Mouse (Mus musculus) stomach, embryonic 15.5 days (tissue): ENCODE data around the gene Il12rb1. TPM values are rescaled to one million over a fixed set of nuclear protein-coding genes. Genes with fewer than 3 reads are reported as not detected.

Source experiments
- ATAC-seq: fragments of 200-750 bp; cut with Nextera tagmentation; 2 replicates; pipeline ENCODE4 v1.8.0; 2017; ENCODE audit warnings: low read depth, moderate number of reproducible peaks, moderate TSS enrichment; ENCODE audit not compliant: insufficient read depth, low FRiP score
- H3K27ac ChIP-seq: fragments of 300-500 bp; sonication (generic); 2 replicates; pipeline ENCODE4 v1.5.1; 2015; ENCODE audit warnings: mild to moderate bottlenecking, inconsistent platforms
- H3K27me3 ChIP-seq: fragments of 300-500 bp; sonication (generic); replicated peaks from 2 replicates; pipeline ENCODE4 v1.6.1; 2015; ENCODE audit warnings: inconsistent platforms
- H3K36me3 ChIP-seq: fragments of 300-500 bp; sonication (generic); 2 replicates; pipeline ENCODE4 v1.6.1; 2015; ENCODE audit warnings: inconsistent platforms
- H3K4me1 ChIP-seq: fragments of 300-500 bp; sonication (generic); 2 replicates; pipeline ENCODE4 v1.6.1; 2015; ENCODE audit warnings: inconsistent platforms
- H3K4me2 ChIP-seq: fragments of 300-500 bp; sonication (generic); 2 replicates; pipeline ENCODE4 v1.6.1; 2015; ENCODE audit warnings: mild to moderate bottlenecking, inconsistent platforms
- H3K4me3 ChIP-seq: fragments of 300-500 bp; sonication (generic); replicated peaks from 2 replicates; pipeline ENCODE4 v1.5.1; 2015; ENCODE audit warnings: inconsistent platforms
- H3K9ac ChIP-seq: fragments of 300-500 bp; sonication (generic); 2 replicates; pipeline ENCODE4 v1.6.1; 2015; ENCODE audit warnings: inconsistent platforms
- H3K9me3 ChIP-seq: fragments of 300-500 bp; sonication (generic); 2 replicates; pipeline ENCODE4 v1.6.1; 2016; ENCODE audit warnings: inconsistent platforms
- WGBS: fragments of 180-500 bp; shearing (Covaris S2); methylation state at CpG from one replicate; pipeline ENCODE4 v1.1.7; 2015; 5-methylcytosine and 5-hydroxymethylcytosine counted together
- polyA plus RNA-seq: library from polyadenylated mRNA; unstranded; fragments of >200 nt; fragmentation: Nextera tagmentation; extraction: Ambion mirVana; gene quantifications from 2 replicates; pipeline ENCODE4 v1.2.1, GENCODE M21; 2015

The Il12rb1 gene
- polyA plus RNA-seq, 1 experiment from 2014 or later = 0.26 TPM

- H3K9ac ChIP-seq = peak overlapping the region; percentile 33; the same call in 1 of the 2 replicates
- no peaks in the 10 kb centered on the region for H3K27me3 ChIP-seq
- peaks cover 23% of the 10 kb centered on the region; the same call in 1 of the 2 replicates for H3K36me3 ChIP-seq
- H3K4me1 ChIP-seq = peaks cover 17% of the 10 kb centered on the region
- peak overlapping the region; percentile 70 for H3K27ac ChIP-seq
- peak overlapping the region; percentile 43 for H3K4me3 ChIP-seq
- 10% methylated on average over 21 of the region's 21 CpGs for WGBS
- peak; percentile 55 for ATAC-seq
- H3K4me2 ChIP-seq = peak overlapping the region; percentile 77
- no peaks in the 10 kb centered on the region for H3K9me3 ChIP-seq
Measured at GRCm38 (mm10) chr8:70766571-70767440, 41.4 kb upstream of the Il12rb1 start.

- peaks cover 26% of the 10 kb centered on the region; the same call in 1 of the 2 replicates for H3K36me3 ChIP-seq
- ATAC-seq = no peak
- 86% methylated on average over 6 of the region's 6 CpGs for WGBS
- no peaks in the 10 kb centered on the region for H3K27me3 ChIP-seq
- H3K4me1 ChIP-seq = peaks cover 18% of the 10 kb centered on the region
- H3K4me2 ChIP-seq = no peak overlapping the region
- H3K27ac ChIP-seq = peak overlapping the region; percentile 70
- no peak overlapping the region for H3K9ac ChIP-seq
- H3K4me3 ChIP-seq = no peak overlapping the region
- no peaks in the 10 kb centered on the region for H3K9me3 ChIP-seq
Measured at GRCm38 (mm10) chr8:70767503-70767902, 40.7 kb upstream of the Il12rb1 start.

GRCm38 (mm10) chr8:70768231-70768776 is 39.9 kb upstream of the Il12rb1 start:
- no peak overlapping the region for H3K4me3 ChIP-seq
- peaks cover 26% of the 10 kb centered on the region; the same call in 1 of the 2 replicates for H3K36me3 ChIP-seq
- no peaks in the 10 kb centered on the region for H3K9me3 ChIP-seq
- WGBS = 92% methylated on average over 32 of the region's 32 CpGs
- H3K27ac ChIP-seq = 0 out of 2 replicates have a peak overlapping the region, but pooled peaks have one; percentile 24
- H3K4me1 ChIP-seq = peaks cover 26% of the 10 kb centered on the region
- ATAC-seq = no peak
- no peaks in the 10 kb centered on the region for H3K27me3 ChIP-seq
- no peak overlapping the region for H3K4me2 ChIP-seq
- H3K9ac ChIP-seq = no peak overlapping the region

GRCm38 (mm10) chr8:70768956-70769355 is 39.3 kb upstream of the Il12rb1 start:
- no peak overlapping the region for H3K27ac ChIP-seq
- peaks cover 32% of the 10 kb centered on the region for H3K4me1 ChIP-seq
- no peaks in the 10 kb centered on the region for H3K27me3 ChIP-seq
- peaks cover 26% of the 10 kb centered on the region; the same call in 1 of the 2 replicates for H3K36me3 ChIP-seq
- no peak overlapping the region for H3K9ac ChIP-seq
- ATAC-seq = no peak
- no peaks in the 10 kb centered on the region for H3K9me3 ChIP-seq
- 79% methylated on average over 16 of the region's 16 CpGs for WGBS
- no peak overlapping the region for H3K4me2 ChIP-seq
- H3K4me3 ChIP-seq = no peak overlapping the region

GRCm38 (mm10) chr8:70769359-70769758 is 38.9 kb upstream of the Il12rb1 start:
- Histone ChIP-seq H3K36me3 (peaks cover 26% of the 10 kb centered on the region; the same call in 1 of the 2 replicates), H3K9ac (no peak overlapping the region)
- 6% methylated on average over 26 of the region's 26 CpGs for WGBS

GRCm38 (mm10) chr8:70769858-70770257 is 38.4 kb upstream of the Il12rb1 start:
- H3K4me3 ChIP-seq = no peak overlapping the region
- H3K27me3 ChIP-seq = no peaks in the 10 kb centered on the region
- peaks cover 41% of the 10 kb centered on the region for H3K4me1 ChIP-seq
- H3K9me3 ChIP-seq = no peaks in the 10 kb centered on the region
- ATAC-seq = no peak
- H3K36me3 ChIP-seq = peaks cover 26% of the 10 kb centered on the region; the same call in 1 of the 2 replicates
- 71% methylated on average over 12 of the region's 12 CpGs for WGBS
- H3K9ac ChIP-seq = no peak overlapping the region
- no peak overlapping the region for H3K4me2 ChIP-seq
- H3K27ac ChIP-seq = no peak overlapping the region

More at GRCm38 (mm10) chr8:70769359-70769758, 38.9 kb upstream of the Il12rb1 start:
- ATAC-seq = peak; percentile 57
- Histone ChIP-seq H3K27me3 (no peaks in the 10 kb centered on the region), H3K4me3 (no peak overlapping the region), H3K27ac (no peak overlapping the region), H3K4me1 (peaks cover 36% of the 10 kb centered on the region), H3K4me2 (no peak overlapping the region), H3K9me3 (no peaks in the 10 kb centered on the region)

- no peak overlapping the region for H3K27ac ChIP-seq
- H3K36me3 ChIP-seq = peaks cover 26% of the 10 kb centered on the region; the same call in 1 of the 2 replicates
- no peak overlapping the region for H3K4me3 ChIP-seq
- H3K27me3 ChIP-seq = no peaks in the 10 kb centered on the region
- 93% methylated on average over 13 of the region's 13 CpGs for WGBS
- no peak overlapping the region for H3K9ac ChIP-seq
- peaks cover 47% of the 10 kb centered on the region for H3K4me1 ChIP-seq
- no peaks in the 10 kb centered on the region for H3K9me3 ChIP-seq
- ATAC-seq = no peak
- no peak overlapping the region for H3K4me2 ChIP-seq
Measured at GRCm38 (mm10) chr8:70770748-70771147, 37.5 kb upstream of the Il12rb1 start.

GRCm38 (mm10) chr8:70771217-70771616 is 37.0 kb upstream of the Il12rb1 start:
- ATAC-seq = no peak
- peaks cover 26% of the 10 kb centered on the region; the same call in 1 of the 2 replicates for H3K36me3 ChIP-seq

GRCm38 (mm10) chr8:70772075-70772474 is 36.2 kb upstream of the Il12rb1 start:
- Histone ChIP-seq H3K36me3 (peaks cover 26% of the 10 kb centered on the region; the same call in 1 of the 2 replicates), H3K4me1 (peaks cover 39% of the 10 kb centered on the region), H3K4me2 (no peak overlapping the region), H3K27ac (no peak overlapping the region), H3K9me3 (no peaks in the 10 kb centered on the region), H3K27me3 (no peaks in the 10 kb centered on the region), H3K9ac (no peak overlapping the region), H3K4me3 (no peak overlapping the region)
- WGBS = 92% methylated on average over 13 of the region's 13 CpGs
- ATAC-seq = no peak

More at GRCm38 (mm10) chr8:70771217-70771616, 37.0 kb upstream of the Il12rb1 start:
- Histone ChIP-seq H3K4me3 (no peak overlapping the region), H3K27ac (no peak overlapping the region), H3K27me3 (no peaks in the 10 kb centered on the region), H3K9me3 (no peaks in the 10 kb centered on the region), H3K9ac (no peak overlapping the region), H3K4me2 (no peak overlapping the region), H3K4me1 (peaks cover 45% of the 10 kb centered on the region)
- 89% methylated on average over 7 of the region's 7 CpGs for WGBS

- WGBS = 71% methylated on average over 9 of the region's 9 CpGs
- H3K4me1 ChIP-seq = peaks cover 42% of the 10 kb centered on the region
- H3K36me3 ChIP-seq = peaks cover 26% of the 10 kb centered on the region; the same call in 1 of the 2 replicates
- no peak for ATAC-seq
- no peak overlapping the region for H3K4me3 ChIP-seq
- no peak overlapping the region for H3K9ac ChIP-seq
- no peaks in the 10 kb centered on the region for H3K27me3 ChIP-seq
- peak overlapping the region; percentile 34 for H3K4me2 ChIP-seq
- no peaks in the 10 kb centered on the region for H3K9me3 ChIP-seq
- peak overlapping the region; percentile 79; the same call in 1 of the 2 replicates for H3K27ac ChIP-seq
Measured at GRCm38 (mm10) chr8:70772890-70773289, 35.4 kb upstream of the Il12rb1 start.

- peaks cover 47% of the 10 kb centered on the region for H3K4me1 ChIP-seq
- peak overlapping the region; percentile 34 for H3K4me2 ChIP-seq
- H3K9me3 ChIP-seq = no peaks in the 10 kb centered on the region
- 0 out of 2 replicates have a peak overlapping the region, but pooled peaks have one; percentile 3 for H3K4me3 ChIP-seq
- no peak overlapping the region for H3K9ac ChIP-seq
- H3K36me3 ChIP-seq = peaks cover 28% of the 10 kb centered on the region; the same call in 1 of the 2 replicates
- no peak for ATAC-seq
- WGBS = 59% methylated on average over 5 of the region's 5 CpGs
- H3K27me3 ChIP-seq = no peaks in the 10 kb centered on the region
- H3K27ac ChIP-seq = peak overlapping the region; percentile 79
Measured at GRCm38 (mm10) chr8:70773410-70773809, 34.8 kb upstream of the Il12rb1 start.
